In genomic region chr1:38263251-38263650, GRCm38 (mm10) we compare ENCODE assay signal across 11 mouse cellular contexts.
DNase-seq lines count a peak whose midpoint lies in the region; ATAC-seq lines count a peak whose summit lies in the region.
"Had no signal": no experiment of that assay in that cellular context is flagged by ENCODE, and none has a peak within 500 bp of the region (broad histone marks: within the 10 kb centered on the region; RNA-seq: fewer than 3 reads in every experiment).

No protein-coding gene starts in this region.

- peaks cover 6% of the 10 kb centered on the region for H3K4me1 ChIP-seq in heart, embryonic 16.5 days (ENCODE audit: control insufficient read depth, insufficient read depth, low read length)
- H3K4me1 ChIP-seq in heart, embryonic 12.5 days (replicated peaks): peaks cover 27% of the 10 kb centered on the region
- H3K4me1 ChIP-seq in embryonic facial prominence, embryonic 13.5 days: peaks cover 55% of the 10 kb centered on the region
- peaks cover 26% of the 10 kb centered on the region for H3K4me1 ChIP-seq in hindbrain, embryonic 10.5 days (replicated peaks)
- peaks cover 33% of the 10 kb centered on the region for H3K4me1 ChIP-seq in midbrain, embryonic 15.5 days

- ATAC-seq in heart, embryonic 16.5 days (replicated peaks; ENCODE audit: extremely low read depth, insufficient read depth, low FRiP score): no peak
- no peak for ATAC-seq in heart, embryonic 12.5 days (ENCODE audit: insufficient number of reproducible peaks, low FRiP score)
- ATAC-seq in embryonic facial prominence, embryonic 13.5 days (ENCODE audit: insufficient number of reproducible peaks, insufficient read depth, low FRiP score, low TSS enrichment, low read depth): no peak
- peak; percentile 84 for ATAC-seq in midbrain, embryonic 15.5 days (replicated peaks)

- H3K4me3 ChIP-seq in heart, embryonic 16.5 days (ENCODE audit: low read length): no peak overlapping the region
- no peak overlapping the region for H3K4me3 ChIP-seq in heart, embryonic 12.5 days
- no peak overlapping the region for H3K4me3 ChIP-seq in embryonic facial prominence, embryonic 13.5 days
- no peak overlapping the region for H3K4me3 ChIP-seq in hindbrain, embryonic 10.5 days
- H3K4me3 ChIP-seq in midbrain, embryonic 15.5 days: no peak overlapping the region
- H3K4me3 ChIP-seq: left cerebral cortex, adult 2 months had no signal

- H3K36me3 ChIP-seq in heart, embryonic 16.5 days (ENCODE audit: control insufficient read depth, insufficient read depth): no peaks in the 10 kb centered on the region
- 0 out of 2 replicates have a peak, but pooled peaks cover 4% of the 10 kb centered on the region for H3K36me3 ChIP-seq in heart, embryonic 12.5 days
- peaks cover 10% of the 10 kb centered on the region for H3K36me3 ChIP-seq in embryonic facial prominence, embryonic 13.5 days
- peaks cover 30% of the 10 kb centered on the region for H3K36me3 ChIP-seq in hindbrain, embryonic 10.5 days
- no peaks in the 10 kb centered on the region for H3K36me3 ChIP-seq in midbrain, embryonic 15.5 days (replicated peaks)

- DNase-seq in hindbrain, embryonic 10.5 days (ENCODE audit: low spot score): no peak
- DNase-seq in ovary, adult 18-20 months (ENCODE audit: low spot score): no peak
- DNase-seq in kidney, adult 9 months: no peak
- no peak for DNase-seq in kidney, adult 8-10 months
- DNase-seq: gastrocnemius, postnatal 10 days; lung, postnatal 36 days had no signal

- H3K9ac ChIP-seq in heart, embryonic 16.5 days (ENCODE audit: low read length): no peak overlapping the region
- H3K9ac ChIP-seq in heart, embryonic 12.5 days: no peak overlapping the region
- H3K9ac ChIP-seq in embryonic facial prominence, embryonic 13.5 days: no peak overlapping the region
- H3K9ac ChIP-seq in midbrain, embryonic 15.5 days: no peak overlapping the region

- H3K4me2 ChIP-seq in heart, embryonic 16.5 days (ENCODE audit: low read depth, low read length): 0 out of 2 replicates have a peak overlapping the region, but pooled peaks have one; percentile 1
- no peak overlapping the region for H3K4me2 ChIP-seq in heart, embryonic 12.5 days
- H3K4me2 ChIP-seq in embryonic facial prominence, embryonic 13.5 days: no peak overlapping the region; the same call in 1 of the 2 replicates
- no peak overlapping the region for H3K4me2 ChIP-seq in midbrain, embryonic 15.5 days

- no peak overlapping the region for H3K27ac ChIP-seq in heart, embryonic 16.5 days (ENCODE audit: low read length)
- H3K27ac ChIP-seq in heart, embryonic 12.5 days (ENCODE audit: poor library complexity, severe bottlenecking): no peak overlapping the region
- H3K27ac ChIP-seq in embryonic facial prominence, embryonic 13.5 days: peak overlapping the region; percentile 12; the same call in 1 of the 2 replicates
- H3K27ac ChIP-seq in hindbrain, embryonic 10.5 days: 0 out of 2 replicates have a peak overlapping the region, but pooled peaks have one; percentile 41
- peak overlapping the region; percentile 48; the same call in 1 of the 2 replicates for H3K27ac ChIP-seq in midbrain, embryonic 15.5 days
- H3K27ac ChIP-seq: left cerebral cortex, adult 2 months had no signal

- H3K27me3 ChIP-seq in heart, embryonic 16.5 days (ENCODE audit: control insufficient read depth, insufficient read depth, low read length): no peaks in the 10 kb centered on the region
- H3K27me3 ChIP-seq in heart, embryonic 12.5 days (replicated peaks): no peaks in the 10 kb centered on the region
- no peaks in the 10 kb centered on the region for H3K27me3 ChIP-seq in embryonic facial prominence, embryonic 13.5 days
- H3K27me3 ChIP-seq in hindbrain, embryonic 10.5 days (ENCODE audit: insufficient read depth, poor library complexity, severe bottlenecking): no peaks in the 10 kb centered on the region
- H3K27me3 ChIP-seq in midbrain, embryonic 15.5 days (replicated peaks): no peaks in the 10 kb centered on the region

- H3K9me3 ChIP-seq in heart, embryonic 16.5 days (replicated peaks; ENCODE audit: control insufficient read depth, low read length): peaks cover 3% of the 10 kb centered on the region; the same call in 1 of the 2 replicates
- peaks cover 5% of the 10 kb centered on the region; the same call in 1 of the 2 replicates for H3K9me3 ChIP-seq in heart, embryonic 12.5 days (replicated peaks)
- no peaks in the 10 kb centered on the region; the same call in 1 of the 2 replicates for H3K9me3 ChIP-seq in embryonic facial prominence, embryonic 13.5 days
- H3K9me3 ChIP-seq in hindbrain, embryonic 10.5 days: no peaks in the 10 kb centered on the region
- no peaks in the 10 kb centered on the region for H3K9me3 ChIP-seq in midbrain, embryonic 15.5 days

- 54% methylated on average over 8 of the region's 8 CpGs for WGBS in heart, embryonic 16.5 days
- WGBS in heart, embryonic 12.5 days: 57% methylated on average over 8 of the region's 8 CpGs
- WGBS in embryonic facial prominence, embryonic 13.5 days: 25% methylated on average over 8 of the region's 8 CpGs
- WGBS in hindbrain, embryonic 10.5 days: 65% methylated on average over 8 of the region's 8 CpGs
- 17% methylated on average over 8 of the region's 8 CpGs for WGBS in midbrain, embryonic 15.5 days

Comparison
In these comparisons a context has a peak if more than half of its experiments do, and no peak if none do; other contexts are left out.
1. H3K27ac ChIP-seq: peak in embryonic facial prominence, embryonic 13.5 days (single experiment), hindbrain, embryonic 10.5 days (single experiment) and midbrain, embryonic 15.5 days (single experiment); none in heart, embryonic 16.5 days (single experiment) and heart, embryonic 12.5 days (single experiment).